Mouse (Mus musculus) heart, postnatal 10 days (tissue): ENCODE measurements around the gene Dlec1. TPM values are rescaled to one million over a fixed set of nuclear protein-coding genes. Genes with fewer than 3 reads are reported as not detected.

Experiments used
- DNase-seq, 2 experiments: peaks; one replicate each; pipeline ENCODE4 v3.0.0; 2021
- intact Hi-C: fragments of 180-260 bp; cut with DNase I; formaldehyde crosslinking; loops from one replicate; pipeline ENCODE4 v1.15.1; 2025
- total RNA-seq, 2 experiments: library from RNA; stranded (reverse); gene quantifications; 2 replicates each; pipeline ENCODE4 v1.2.3; 2021

The Dlec1 gene
- total RNA-seq, 2 experiments from 2014 or later: 0.07 TPM; not detected in 1

- intact Hi-C loops: no loop called here
- peak; percentile 49 to 51 for DNase-seq
Observed at GRCm38 (mm10) chr9:119181241-119181728, 79.0 kb downstream of the Dlec1 start.

- peak; percentile 16 to 29 for DNase-seq
- intact Hi-C loops: no loop called here
Observed at GRCm38 (mm10) chr9:119192202-119192990, 90.1 kb downstream of the Dlec1 start.

Other genes with a start within 250 kb of the Dlec1 start
- 10 to 100 TPM; 16.0 to 17.5 TPM for gene Ctdspl, start 176.0 kb upstream of the Dlec1 start, total RNA-seq
- gene Vill, start 49.7 kb upstream of the Dlec1 start, total RNA-seq: 1 to 10 TPM; 1.5 to 3.7 TPM
- 10 to 100 TPM; 16.5 to 18.7 TPM for gene Plcd1, start 9.0 kb upstream of the Dlec1 start, total RNA-seq
- gene Acaa1b, start 54.6 kb downstream of the Dlec1 start, total RNA-seq: 1 to 10 TPM; 2.6 to 4.8 TPM
- gene Gm47289, start 56.7 kb downstream of the Dlec1 start, total RNA-seq: not detected
- not detected for gene Slc22a13, start 106.6 kb downstream of the Dlec1 start, total RNA-seq
- 10 to 100 TPM; 37.6 to 37.9 TPM for gene Oxsr1, start 219.9 kb downstream of the Dlec1 start, total RNA-seq
- 10 to 100 TPM; 78.6 to 80.0 TPM for gene Acaa1a, start 237.2 kb downstream of the Dlec1 start, total RNA-seq
- 10 to 100 TPM; 16.1 to 20.8 TPM for gene Myd88, start 238.9 kb downstream of the Dlec1 start, total RNA-seq